Mouse (Mus musculus): ENCODE results near the gene E130114P18Rik. TPM values are rescaled to one million over a fixed set of nuclear protein-coding genes. Genes with fewer than 3 reads are reported as not detected.

E130114P18Rik gene
- polyA plus RNA-seq, 1 experiment from 2014 or later = 62.9 TPM

DNA sequence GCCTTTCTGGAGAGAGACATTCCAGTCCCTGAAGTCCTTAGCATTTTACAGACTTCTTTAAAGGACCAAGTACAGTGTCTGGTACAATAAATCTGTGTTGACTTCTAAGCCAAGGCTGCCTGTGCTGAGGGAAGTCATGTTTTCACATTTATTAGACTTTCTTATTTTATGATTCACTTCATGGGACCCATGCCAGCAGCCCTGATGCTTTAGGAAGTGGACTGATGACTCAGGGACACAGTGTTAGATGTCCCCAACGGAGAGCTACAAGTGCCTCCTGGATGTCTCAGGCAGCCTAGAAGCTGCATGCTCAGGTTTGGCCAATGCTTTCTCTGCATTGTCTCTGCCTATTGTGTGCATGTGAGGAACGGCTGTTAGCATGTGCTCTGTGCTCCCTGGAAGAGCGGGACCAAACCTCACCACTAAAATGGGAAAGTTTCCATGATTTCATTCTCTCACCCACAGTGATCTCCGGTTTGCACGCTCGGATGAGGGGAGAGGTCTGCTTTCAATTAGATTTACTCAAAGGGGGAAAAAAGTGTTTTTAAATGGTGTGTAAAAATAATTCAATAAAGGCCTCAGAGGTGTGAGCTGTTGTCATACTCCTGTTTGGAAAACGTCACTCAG, 82.4 kb downstream of the E130114P18Rik start:
- WGBS = 78% methylated on average over 7 of the region's 7 CpGs
- H3K27ac ChIP-seq (ENCODE audit: low read depth, low read length) = no peak overlapping the region
- ATAC-seq = no peak
- H3K4me3 ChIP-seq (ENCODE audit: low read depth, low read length) = no peak overlapping the region
- no peak overlapping the region for H3K9ac ChIP-seq (ENCODE audit: low read length)
- H3K4me1 ChIP-seq (ENCODE audit: control insufficient read depth, insufficient read depth, low read length) = no peaks in the 10 kb centered on the region
- H3K36me3 ChIP-seq (ENCODE audit: control insufficient read depth, insufficient read depth, low read length) = no peaks in the 10 kb centered on the region
- no peaks in the 10 kb centered on the region for H3K27me3 ChIP-seq (replicated peaks; ENCODE audit: control insufficient read depth, insufficient read depth, low read length)
- no peaks in the 10 kb centered on the region; the same call in 1 of the 2 replicates for H3K9me3 ChIP-seq (replicated peaks; ENCODE audit: control insufficient read depth, low read length)
- H3K4me2 ChIP-seq (ENCODE audit: low read length) = no peak overlapping the region
- no peak for DNase-seq (ENCODE audit: low spot score)

DNA sequence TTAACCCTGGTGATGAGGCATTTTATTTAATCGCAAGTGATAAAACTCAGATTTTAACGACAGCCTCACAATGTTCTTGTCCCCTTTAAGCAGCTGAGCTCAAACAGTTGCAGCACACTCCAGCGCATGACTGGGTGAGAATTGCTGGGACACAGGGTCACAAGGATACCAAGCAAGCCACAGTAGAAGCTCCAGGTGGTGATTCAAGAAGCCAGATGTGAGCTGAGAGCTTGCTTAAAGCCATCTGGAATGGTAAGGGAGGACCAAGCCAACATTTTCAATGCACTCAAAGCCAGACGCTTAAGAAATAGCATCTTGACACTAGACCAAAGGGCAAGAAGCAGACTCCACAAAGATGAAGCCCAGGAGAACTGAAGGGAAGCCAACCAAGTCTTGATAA, 83.9 kb downstream of the E130114P18Rik start:
- no peaks in the 10 kb centered on the region for H3K27me3 ChIP-seq (replicated peaks; ENCODE audit: control insufficient read depth, insufficient read depth, low read length)
- no peak overlapping the region for H3K4me3 ChIP-seq (ENCODE audit: low read depth, low read length)
- H3K9me3 ChIP-seq (replicated peaks; ENCODE audit: control insufficient read depth, low read length) = no peaks in the 10 kb centered on the region
- no peaks in the 10 kb centered on the region for H3K36me3 ChIP-seq (ENCODE audit: control insufficient read depth, insufficient read depth, low read length)
- DNase-seq (ENCODE audit: low spot score) = no peak
- no peak for ATAC-seq
- no peak overlapping the region for H3K4me2 ChIP-seq (ENCODE audit: low read length)
- no peaks in the 10 kb centered on the region for H3K4me1 ChIP-seq (ENCODE audit: control insufficient read depth, insufficient read depth, low read length)
- WGBS = 93% methylated on average over 4 of the region's 4 CpGs
- no peak overlapping the region for H3K9ac ChIP-seq (ENCODE audit: low read length)
- no peak overlapping the region for H3K27ac ChIP-seq (ENCODE audit: low read depth, low read length)

DNA sequence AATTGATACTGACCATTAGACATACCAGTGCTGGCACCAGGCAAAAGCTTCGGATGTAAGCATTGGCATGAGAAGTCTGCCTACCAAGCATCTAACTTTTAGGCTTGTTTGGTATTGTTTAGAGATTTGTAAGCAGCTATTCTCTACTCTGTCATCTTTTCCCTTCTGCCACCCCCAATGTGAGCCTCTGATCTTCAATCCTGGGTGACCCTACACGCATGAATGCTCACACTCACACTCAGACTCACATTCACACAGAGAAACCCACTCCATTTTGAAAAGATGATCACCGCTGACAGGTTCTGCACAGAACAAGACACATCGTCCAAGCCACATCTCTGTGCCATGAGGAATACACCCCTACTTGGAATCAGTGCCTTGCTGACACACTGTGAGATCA, 84.8 kb downstream of the E130114P18Rik start:
- Histone ChIP-seq H3K27me3 (replicated peaks; ENCODE audit: control insufficient read depth, insufficient read depth, low read length) (no peaks in the 10 kb centered on the region), H3K4me2 (ENCODE audit: low read length) (no peak overlapping the region), H3K9ac (ENCODE audit: low read length) (no peak overlapping the region), H3K36me3 (ENCODE audit: control insufficient read depth, insufficient read depth, low read length) (no peaks in the 10 kb centered on the region), H3K4me3 (ENCODE audit: low read depth, low read length) (no peak overlapping the region), H3K27ac (ENCODE audit: low read depth, low read length) (no peak overlapping the region), H3K9me3 (replicated peaks; ENCODE audit: control insufficient read depth, low read length) (no peaks in the 10 kb centered on the region), H3K4me1 (ENCODE audit: control insufficient read depth, insufficient read depth, low read length) (no peaks in the 10 kb centered on the region)
- 89% methylated on average over 4 of the region's 4 CpGs for WGBS
- ATAC-seq = no peak
- no peak for DNase-seq (ENCODE audit: low spot score)

DNA sequence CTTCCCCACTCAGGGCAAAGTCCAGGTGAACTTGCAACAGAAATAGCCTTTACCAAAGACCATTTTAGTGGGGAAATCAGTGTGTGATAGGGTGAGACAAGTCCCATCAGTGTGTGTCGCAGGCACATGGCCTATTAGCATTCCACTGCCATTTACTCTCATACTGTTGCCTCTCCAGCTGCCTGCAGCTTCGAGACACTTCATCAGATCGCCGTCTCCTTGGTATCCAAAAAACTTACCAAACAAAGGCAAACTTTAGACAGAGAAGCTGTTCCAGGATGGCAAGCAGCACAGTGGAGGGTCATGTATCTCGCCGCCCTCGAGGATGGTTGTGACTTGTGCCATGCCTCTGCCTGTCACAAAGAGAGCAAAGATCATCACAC, 87.5 kb downstream of the E130114P18Rik start:
- Histone ChIP-seq H3K4me2 (ENCODE audit: low read length) (no peak overlapping the region), H3K9ac (ENCODE audit: low read length) (no peak overlapping the region), H3K27me3 (replicated peaks; ENCODE audit: control insufficient read depth, insufficient read depth, low read length) (no peaks in the 10 kb centered on the region), H3K4me1 (ENCODE audit: control insufficient read depth, insufficient read depth, low read length) (no peaks in the 10 kb centered on the region; the same call in 1 of the 2 replicates), H3K4me3 (ENCODE audit: low read depth, low read length) (no peak overlapping the region), H3K36me3 (ENCODE audit: control insufficient read depth, insufficient read depth, low read length) (no peaks in the 10 kb centered on the region), H3K27ac (ENCODE audit: low read depth, low read length) (no peak overlapping the region), H3K9me3 (replicated peaks; ENCODE audit: control insufficient read depth, low read length) (no peaks in the 10 kb centered on the region)
- DNase-seq (ENCODE audit: low spot score) (no peak), ATAC-seq (no peak)
- WGBS = 79% methylated on average over 7 of the region's 7 CpGs

DNA sequence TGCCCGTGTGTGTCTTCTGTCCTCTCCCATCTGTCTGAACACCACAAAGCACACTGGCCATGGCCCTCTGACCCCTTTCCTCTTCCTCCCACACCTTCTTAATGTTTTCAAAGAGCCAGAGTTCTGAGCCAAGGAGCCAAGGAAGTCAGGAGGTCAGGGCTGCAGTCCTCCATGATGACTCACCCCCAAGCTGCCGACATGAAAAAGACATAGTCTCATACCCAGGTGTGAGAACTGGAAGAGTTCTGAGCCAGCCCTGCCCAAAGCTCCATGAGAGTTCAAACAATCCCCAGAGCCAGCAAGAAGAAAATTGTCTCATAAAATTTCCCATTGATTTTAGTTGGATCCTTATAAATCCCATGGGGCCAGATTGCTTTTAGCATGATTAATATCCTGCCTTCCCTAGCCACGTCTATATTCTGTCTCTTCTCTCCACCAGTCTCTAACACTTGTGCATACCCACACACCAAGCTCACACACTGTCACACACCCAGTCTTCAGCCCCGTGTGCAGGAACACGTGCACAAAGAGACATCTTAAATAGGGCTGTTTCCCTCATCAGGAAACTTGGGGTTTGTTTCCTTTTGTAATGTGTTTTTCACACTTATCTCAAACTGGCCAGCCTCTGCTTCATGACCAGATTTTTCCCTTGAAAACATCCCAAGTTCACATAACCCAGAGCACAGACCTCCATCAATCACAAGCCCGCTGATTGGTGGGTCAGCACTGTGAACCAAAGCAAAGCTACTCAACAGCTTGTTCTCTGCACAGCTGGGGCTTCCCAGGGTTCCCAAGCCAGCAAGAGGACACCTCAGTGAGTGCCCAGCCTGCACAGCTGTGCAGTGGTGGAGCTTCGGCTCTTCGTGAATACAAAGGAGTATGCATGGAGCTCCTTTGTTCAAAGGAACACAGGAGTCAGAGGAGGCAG, 88.2 kb downstream of the E130114P18Rik start:
- H3K9me3 ChIP-seq (replicated peaks; ENCODE audit: control insufficient read depth, low read length) = no peaks in the 10 kb centered on the region
- no peak for ATAC-seq
- no peak overlapping the region for H3K9ac ChIP-seq (ENCODE audit: low read length)
- no peaks in the 10 kb centered on the region for H3K36me3 ChIP-seq (ENCODE audit: control insufficient read depth, insufficient read depth, low read length)
- no peak overlapping the region for H3K4me3 ChIP-seq (ENCODE audit: low read depth, low read length)
- no peak overlapping the region for H3K4me2 ChIP-seq (ENCODE audit: low read length)
- H3K27ac ChIP-seq (ENCODE audit: low read depth, low read length) = no peak overlapping the region
- no peaks in the 10 kb centered on the region; the same call in 1 of the 2 replicates for H3K4me1 ChIP-seq (ENCODE audit: control insufficient read depth, insufficient read depth, low read length)
- 70% methylated on average over 8 of the region's 8 CpGs for WGBS
- DNase-seq (ENCODE audit: low spot score) = no peak
- no peaks in the 10 kb centered on the region for H3K27me3 ChIP-seq (replicated peaks; ENCODE audit: control insufficient read depth, insufficient read depth, low read length)

- ATAC-seq (no peak), DNase-seq (ENCODE audit: low spot score) (no peak)
- Histone ChIP-seq H3K4me1 (ENCODE audit: control insufficient read depth, insufficient read depth, low read length) (no peaks in the 10 kb centered on the region; the same call in 1 of the 2 replicates), H3K4me3 (ENCODE audit: low read depth, low read length) (no peak overlapping the region), H3K27me3 (replicated peaks; ENCODE audit: control insufficient read depth, insufficient read depth, low read length) (no peaks in the 10 kb centered on the region), H3K4me2 (ENCODE audit: low read length) (no peak overlapping the region), H3K9ac (ENCODE audit: low read length) (no peak overlapping the region), H3K27ac (ENCODE audit: low read depth, low read length) (no peak overlapping the region), H3K9me3 (replicated peaks; ENCODE audit: control insufficient read depth, low read length) (no peaks in the 10 kb centered on the region), H3K36me3 (ENCODE audit: control insufficient read depth, insufficient read depth, low read length) (no peaks in the 10 kb centered on the region)
- 92% methylated on average over 5 of the region's 5 CpGs for WGBS
Observed at GRCm38 (mm10) chr4:97686020-97686419, 91.9 kb downstream of the E130114P18Rik start.

DNA sequence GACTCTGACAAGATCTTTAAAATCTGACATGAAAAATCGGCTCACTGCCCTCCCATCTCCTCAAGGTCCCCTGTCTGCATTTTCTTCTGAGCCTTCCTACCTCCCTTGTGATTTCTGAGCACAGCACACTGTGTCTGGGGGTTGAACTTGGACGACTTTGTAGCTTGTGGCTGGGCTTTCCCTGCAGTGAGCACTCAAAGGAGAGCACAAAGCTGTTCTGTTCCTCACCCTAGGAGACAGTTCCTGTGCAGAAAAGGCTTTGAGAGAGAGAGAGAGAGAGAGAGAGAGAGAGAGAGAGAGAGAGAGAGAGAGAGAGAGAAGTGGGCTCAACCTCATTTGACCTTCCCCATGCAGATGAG, 101.3 kb downstream of the E130114P18Rik start:
- H3K27me3 ChIP-seq (replicated peaks; ENCODE audit: control insufficient read depth, insufficient read depth, low read length) = no peaks in the 10 kb centered on the region
- H3K27ac ChIP-seq (ENCODE audit: low read depth, low read length) = no peak overlapping the region
- WGBS = 6% methylated on average over 2 of the region's 2 CpGs
- H3K4me3 ChIP-seq (ENCODE audit: low read depth, low read length) = no peak overlapping the region
- DNase-seq (ENCODE audit: low spot score) (no peak), ATAC-seq (0 out of 2 replicates have a peak, but pooled peaks have one; percentile 52)
- H3K4me1 ChIP-seq (ENCODE audit: control insufficient read depth, insufficient read depth, low read length) = peaks cover 13% of the 10 kb centered on the region; the same call in 1 of the 2 replicates
- H3K36me3 ChIP-seq (ENCODE audit: control insufficient read depth, insufficient read depth, low read length) = no peaks in the 10 kb centered on the region
- H3K4me2 ChIP-seq (ENCODE audit: low read length) = no peak overlapping the region
- H3K9me3 ChIP-seq (replicated peaks; ENCODE audit: control insufficient read depth, low read length) = no peaks in the 10 kb centered on the region
- no peak overlapping the region for H3K9ac ChIP-seq (ENCODE audit: low read length)

DNA sequence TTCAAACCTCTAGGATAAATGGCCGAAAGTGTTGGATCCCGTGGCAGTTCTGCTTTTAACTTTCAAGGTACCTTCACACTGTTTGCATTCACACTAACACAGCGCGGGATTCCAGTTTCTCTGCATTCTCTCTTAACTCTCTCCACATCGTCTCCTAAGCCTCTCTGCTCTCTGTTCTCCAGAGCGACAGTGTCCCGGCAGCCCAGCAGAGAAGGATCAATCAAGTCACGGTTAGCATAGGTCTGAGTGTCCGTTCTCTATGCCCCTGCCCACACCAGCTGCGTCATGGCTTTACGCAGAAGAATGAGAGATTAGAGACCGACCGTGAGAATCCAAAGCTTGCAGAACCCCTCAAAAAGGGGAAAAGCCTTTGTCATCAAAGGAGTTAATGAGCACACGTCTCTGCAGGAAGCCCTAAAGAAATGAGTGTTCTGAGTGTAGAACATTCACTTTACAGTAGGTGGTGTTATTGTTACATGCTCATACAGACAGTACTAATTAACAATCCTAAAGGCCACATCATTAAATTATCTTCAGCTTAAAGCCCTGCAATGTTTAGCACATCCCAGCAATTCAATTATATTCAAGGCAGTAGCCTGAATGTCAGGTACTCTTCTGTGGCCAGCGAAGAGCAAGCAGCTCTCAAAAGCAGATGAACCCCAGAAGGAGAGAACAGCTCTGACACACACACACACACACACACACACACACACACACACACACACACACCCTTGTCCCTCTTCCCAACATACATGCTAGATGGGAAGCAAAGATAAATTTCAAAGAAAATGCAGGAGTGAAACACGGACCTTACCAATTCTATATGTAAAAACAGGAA, 101.9 kb downstream of the E130114P18Rik start:
- H3K4me3 ChIP-seq (ENCODE audit: low read depth, low read length) = no peak overlapping the region
- ATAC-seq = peak; percentile 84
- no peaks in the 10 kb centered on the region for H3K9me3 ChIP-seq (replicated peaks; ENCODE audit: control insufficient read depth, low read length)
- WGBS = 14% methylated on average over 16 of the region's 16 CpGs
- no peaks in the 10 kb centered on the region for H3K36me3 ChIP-seq (ENCODE audit: control insufficient read depth, insufficient read depth, low read length)
- H3K27ac ChIP-seq (ENCODE audit: low read depth, low read length) = peak overlapping the region; percentile 15; the same call in 1 of the 2 replicates
- H3K27me3 ChIP-seq (replicated peaks; ENCODE audit: control insufficient read depth, insufficient read depth, low read length) = no peaks in the 10 kb centered on the region
- DNase-seq (ENCODE audit: low spot score) = peak; percentile 82
- peak overlapping the region; percentile 48 for H3K9ac ChIP-seq (ENCODE audit: low read length)
- H3K4me2 ChIP-seq (ENCODE audit: low read length) = peak overlapping the region; percentile 43
- H3K4me1 ChIP-seq (ENCODE audit: control insufficient read depth, insufficient read depth, low read length) = peaks cover 13% of the 10 kb centered on the region; the same call in 1 of the 2 replicates
